14 mouse cellular contexts compared by ENCODE assay signal in genomic region chr19:21883922-21884321, GRCm38 (mm10).
A peak's percentile ranks its signal among the peaks of the same experiment; 100 is the strongest.
DNase-seq lines count a peak whose midpoint lies in the region; ATAC-seq and TF ChIP-seq lines count a peak whose summit lies in the region.
"Had no signal": no experiment of that assay in that cellular context is flagged by ENCODE, and none has a peak within 500 bp of the region (broad histone marks: within the 10 kb centered on the region; RNA-seq: fewer than 3 reads in every experiment).

No protein-coding gene starts in this region.

- no peaks in the 10 kb centered on the region for H3K27me3 ChIP-seq in heart, embryonic 12.5 days (replicated peaks)
- H3K27me3 ChIP-seq in lung, embryonic 16.5 days (ENCODE audit: control insufficient read depth, insufficient read depth, low read depth, low read length) = no peaks in the 10 kb centered on the region
- no peaks in the 10 kb centered on the region for H3K27me3 ChIP-seq in lung, postnatal 0 days (replicated peaks; ENCODE audit: insufficient read depth, low read length)
- H3K27me3 ChIP-seq in forebrain, embryonic 15.5 days = no peaks in the 10 kb centered on the region
- no peaks in the 10 kb centered on the region for H3K27me3 ChIP-seq in hindbrain, postnatal 0 days (ENCODE audit: insufficient read depth, low read length)
- H3K27me3 ChIP-seq in intestine, embryonic 15.5 days (replicated peaks) = no peaks in the 10 kb centered on the region
- H3K27me3 ChIP-seq: liver, embryonic 15.5 days had no signal

- no peak overlapping the region for H3K9ac ChIP-seq in heart, embryonic 12.5 days
- H3K9ac ChIP-seq in lung, embryonic 16.5 days (ENCODE audit: low read length) = no peak overlapping the region
- no peak overlapping the region for H3K9ac ChIP-seq in lung, postnatal 0 days (replicated peaks; ENCODE audit: low read depth)
- no peak overlapping the region for H3K9ac ChIP-seq in forebrain, embryonic 15.5 days (replicated peaks)
- no peak overlapping the region for H3K9ac ChIP-seq in hindbrain, postnatal 0 days (replicated peaks; ENCODE audit: low read length)
- no peak overlapping the region for H3K9ac ChIP-seq in intestine, embryonic 15.5 days
- H3K9ac ChIP-seq: liver, embryonic 15.5 days had no signal

- ATAC-seq in heart, embryonic 12.5 days (ENCODE audit: insufficient number of reproducible peaks, low FRiP score) = no peak
- peak; percentile 16; the same call in 1 of the 2 replicates for ATAC-seq in lung, embryonic 16.5 days (ENCODE audit: low read depth)
- no peak for ATAC-seq in lung, postnatal 0 days
- peak; percentile 84 for ATAC-seq in forebrain, embryonic 15.5 days (replicated peaks)
- ATAC-seq in hindbrain, postnatal 0 days = peak; percentile 53
- ATAC-seq in intestine, embryonic 15.5 days = no peak
- ATAC-seq: activated CD4-positive, CD25-positive, alpha-beta regulatory T cell, adult 4 months; CD4-positive, CD25-positive, alpha-beta regulatory T cell, adult 4 months had no signal

- WGBS in heart, embryonic 12.5 days = 69% methylated on average over 2 of the region's 2 CpGs
- WGBS in lung, embryonic 16.5 days = 58% methylated on average over 2 of the region's 2 CpGs
- 78% methylated on average over 2 of the region's 2 CpGs for WGBS in lung, postnatal 0 days
- 56% methylated on average over 2 of the region's 2 CpGs for WGBS in forebrain, embryonic 15.5 days
- 79% methylated on average over 2 of the region's 2 CpGs for WGBS in hindbrain, postnatal 0 days
- 72% methylated on average over 2 of the region's 2 CpGs for WGBS in intestine, embryonic 15.5 days

- no peak for DNase-seq in heart, postnatal 14 days
- no peak for DNase-seq in lung, postnatal 0 days (ENCODE audit: low spot score)
- no peak for DNase-seq in hindbrain, postnatal 0 days (ENCODE audit: low spot score)
- no peak for DNase-seq in left cerebral cortex, postnatal 4 days
- DNase-seq: gastrocnemius, postnatal 36 days; kidney, adult 2 months had no signal

- H3K4me1 ChIP-seq in heart, embryonic 12.5 days (replicated peaks) = peaks cover 30% of the 10 kb centered on the region
- H3K4me1 ChIP-seq in lung, embryonic 16.5 days (replicated peaks; ENCODE audit: control insufficient read depth, insufficient read depth, low read length) = peaks cover 15% of the 10 kb centered on the region
- H3K4me1 ChIP-seq in lung, postnatal 0 days (ENCODE audit: insufficient read depth, low read depth, low read length) = peaks cover 8% of the 10 kb centered on the region; the same call in 1 of the 2 replicates
- peaks cover 14% of the 10 kb centered on the region for H3K4me1 ChIP-seq in forebrain, embryonic 15.5 days
- H3K4me1 ChIP-seq in hindbrain, postnatal 0 days (ENCODE audit: insufficient read depth, low read length) = no peaks in the 10 kb centered on the region
- no peaks in the 10 kb centered on the region for H3K4me1 ChIP-seq in intestine, embryonic 15.5 days (replicated peaks)
- H3K4me1 ChIP-seq: liver, embryonic 15.5 days had no signal

- H3K4me2 ChIP-seq in heart, embryonic 12.5 days = no peak overlapping the region
- H3K4me2 ChIP-seq in lung, embryonic 16.5 days (ENCODE audit: low read depth, low read length) = no peak overlapping the region
- H3K4me2 ChIP-seq in lung, postnatal 0 days (replicated peaks; ENCODE audit: low read depth, low read length) = no peak overlapping the region
- no peak overlapping the region for H3K4me2 ChIP-seq in forebrain, embryonic 15.5 days (replicated peaks)
- H3K4me2 ChIP-seq in hindbrain, postnatal 0 days (ENCODE audit: low read depth, low read length) = no peak overlapping the region
- no peak overlapping the region for H3K4me2 ChIP-seq in intestine, embryonic 15.5 days (replicated peaks)
- H3K4me2 ChIP-seq: liver, embryonic 15.5 days had no signal

- H3K9me3 ChIP-seq in heart, embryonic 12.5 days (replicated peaks) = 0 out of 2 replicates have a peak, but pooled peaks cover 2% of the 10 kb centered on the region
- H3K9me3 ChIP-seq in lung, embryonic 16.5 days (ENCODE audit: control insufficient read depth, low read length) = no peaks in the 10 kb centered on the region
- no peaks in the 10 kb centered on the region for H3K9me3 ChIP-seq in lung, postnatal 0 days (ENCODE audit: low read length)
- no peaks in the 10 kb centered on the region for H3K9me3 ChIP-seq in forebrain, embryonic 15.5 days
- H3K9me3 ChIP-seq in hindbrain, postnatal 0 days (ENCODE audit: low read length) = no peaks in the 10 kb centered on the region
- H3K9me3 ChIP-seq in intestine, embryonic 15.5 days = no peaks in the 10 kb centered on the region
- H3K9me3 ChIP-seq: liver, embryonic 15.5 days had no signal

- H3K27ac ChIP-seq in heart, embryonic 12.5 days (ENCODE audit: poor library complexity, severe bottlenecking) = peak overlapping the region; percentile 59; the same call in 1 of the 2 replicates
- H3K27ac ChIP-seq in lung, embryonic 16.5 days (ENCODE audit: low read length) = no peak overlapping the region
- no peak overlapping the region for H3K27ac ChIP-seq in lung, postnatal 0 days (ENCODE audit: low read length)
- no peak overlapping the region for H3K27ac ChIP-seq in forebrain, embryonic 15.5 days (replicated peaks)
- no peak overlapping the region for H3K27ac ChIP-seq in hindbrain, postnatal 0 days
- H3K27ac ChIP-seq in intestine, embryonic 15.5 days = no peak overlapping the region
- H3K27ac ChIP-seq: layer of hippocampus, adult 2 months; liver, embryonic 15.5 days had no signal

- no peak for TF ChIP-seq CTCF in lung, postnatal 0 days (IDR thresholded peaks at IDR 0.05)
- no peak for TF ChIP-seq CTCF in hindbrain, postnatal 0 days (IDR thresholded peaks at IDR 0.05; ENCODE audit: low read depth)

- intact Hi-C loops in heart, postnatal 14 days (cut with DNase I) = loop anchor here (2.0 kb wide), 1 partner anchor 29 kb away; no protein-coding TSS in a partner anchor
- intact Hi-C loops in left cerebral cortex, postnatal 4 days (cut with DNase I) = no loop called here

- no peak for TF ChIP-seq EP300 in lung, postnatal 0 days (IDR thresholded peaks at IDR 0.05)

- H3K4me3 ChIP-seq in heart, embryonic 12.5 days = no peak overlapping the region
- no peak overlapping the region for H3K4me3 ChIP-seq in lung, embryonic 16.5 days (ENCODE audit: low read length)
- H3K4me3 ChIP-seq in lung, postnatal 0 days (ENCODE audit: low read depth, low read length) = no peak overlapping the region
- H3K4me3 ChIP-seq in forebrain, embryonic 15.5 days = no peak overlapping the region
- H3K4me3 ChIP-seq in hindbrain, postnatal 0 days (ENCODE audit: low read length) = no peak overlapping the region
- no peak overlapping the region for H3K4me3 ChIP-seq in intestine, embryonic 15.5 days (replicated peaks)
- H3K4me3 ChIP-seq: layer of hippocampus, adult 2 months; liver, embryonic 15.5 days had no signal

- no peaks in the 10 kb centered on the region for H3K36me3 ChIP-seq in heart, embryonic 12.5 days
- H3K36me3 ChIP-seq in lung, embryonic 16.5 days (ENCODE audit: control insufficient read depth, insufficient read depth, low read length) = no peaks in the 10 kb centered on the region
- no peaks in the 10 kb centered on the region for H3K36me3 ChIP-seq in lung, postnatal 0 days (ENCODE audit: insufficient read depth, low read length)
- no peaks in the 10 kb centered on the region for H3K36me3 ChIP-seq in forebrain, embryonic 15.5 days
- H3K36me3 ChIP-seq in hindbrain, postnatal 0 days (ENCODE audit: insufficient read depth, low read length) = no peaks in the 10 kb centered on the region
- H3K36me3 ChIP-seq in intestine, embryonic 15.5 days = no peaks in the 10 kb centered on the region
- H3K36me3 ChIP-seq: liver, embryonic 15.5 days had no signal

Comparison
In these comparisons a context has a peak if more than half of its experiments do, and no peak if none do; other contexts are left out.
1. ATAC-seq: peak in lung, embryonic 16.5 days (single experiment), forebrain, embryonic 15.5 days (single experiment) and hindbrain, postnatal 0 days (single experiment); none in heart, embryonic 12.5 days (single experiment), lung, postnatal 0 days (single experiment) and intestine, embryonic 15.5 days (single experiment).